Mouse (Mus musculus) kidney, postnatal 10 days (tissue): ENCODE measurements around the gene Tmem100.

ENCODE experiments used
- DNase-seq: peaks from one replicate; pipeline ENCODE4 v3.0.0; 2021; ENCODE audit warnings: mixed read lengths

Tmem100 gene

GRCm38 (mm10) chr11:90019161-90019560, 11.0 kb upstream of the Tmem100 start:
- DNase-seq = peak; percentile 74

GRCm38 (mm10) chr11:90025891-90026801, 4.0 kb upstream of the Tmem100 start:
- peak; percentile 33 for DNase-seq

- DNase-seq = no peak
Observed at GRCm38 (mm10) chr11:90026802-90027174, 3.4 kb upstream of the Tmem100 start.

GRCm38 (mm10) chr11:90027216-90027615, 2.9 kb upstream of the Tmem100 start:
- DNase-seq = no peak

- DNase-seq = no peak
Observed at GRCm38 (mm10) chr11:90028746-90029145, 1.4 kb upstream of the Tmem100 start.

- DNase-seq = peak; percentile 78
Observed at GRCm38 (mm10) chr11:90029354-90029753, 794 bp upstream of the Tmem100 start.

- peak; percentile 74 for DNase-seq
Observed at GRCm38 (mm10) chr11:90030557-90030956, 409 bp downstream of the Tmem100 start.

GRCm38 (mm10) chr11:90031076-90031475, 928 bp downstream of the Tmem100 start:
- no peak for DNase-seq

GRCm38 (mm10) chr11:90032807-90033206, 2.7 kb downstream of the Tmem100 start:
- DNase-seq = peak; percentile 15

GRCm38 (mm10) chr11:90033442-90033841, 3.3 kb downstream of the Tmem100 start:
- no peak for DNase-seq

GRCm38 (mm10) chr11:90034646-90035045, 4.5 kb downstream of the Tmem100 start:
- DNase-seq = no peak

GRCm38 (mm10) chr11:90035532-90035931, 5.4 kb downstream of the Tmem100 start:
- DNase-seq = no peak

GRCm38 (mm10) chr11:90036416-90036815, 6.3 kb downstream of the Tmem100 start:
- DNase-seq = no peak

GRCm38 (mm10) chr11:90038022-90038421, 7.9 kb downstream of the Tmem100 start:
- peak; percentile 68 for DNase-seq

GRCm38 (mm10) chr11:90044459-90044858, 14.3 kb downstream of the Tmem100 start:
- DNase-seq = no peak

- DNase-seq = no peak
Observed at GRCm38 (mm10) chr11:90046211-90046610, 16.1 kb downstream of the Tmem100 start.

- DNase-seq = no peak
Observed at GRCm38 (mm10) chr11:90047271-90047670, 17.1 kb downstream of the Tmem100 start.

- DNase-seq = no peak
Observed at GRCm38 (mm10) chr11:90050016-90050415, 19.9 kb downstream of the Tmem100 start.

GRCm38 (mm10) chr11:90052785-90053184, 22.6 kb downstream of the Tmem100 start:
- DNase-seq = no peak

GRCm38 (mm10) chr11:90053820-90054219, 23.7 kb downstream of the Tmem100 start:
- DNase-seq = no peak

GRCm38 (mm10) chr11:90054401-90054800, 24.3 kb downstream of the Tmem100 start:
- peak; percentile 75 for DNase-seq

GRCm38 (mm10) chr11:90057070-90057469, 26.9 kb downstream of the Tmem100 start:
- DNase-seq = peak; percentile 39

- no peak for DNase-seq
Observed at GRCm38 (mm10) chr11:90059241-90059640, 29.1 kb downstream of the Tmem100 start.

- DNase-seq = no peak
Observed at GRCm38 (mm10) chr11:90062657-90063056, 32.5 kb downstream of the Tmem100 start.
